Mouse (Mus musculus) liver, embryonic 14.5 days (tissue): Measurements from ENCODE around the gene Aagab. TPM values are rescaled to one million over a fixed set of nuclear protein-coding genes. Genes with fewer than 3 reads are reported as not detected.

ENCODE experiments used
- ATAC-seq: fragments of 200-750 bp; cut with Nextera tagmentation; 2 replicates; pipeline ENCODE4 v1.8.0; 2017; ENCODE audit warnings: moderate number of reproducible peaks, mild to moderate bottlenecking, moderate library complexity; ENCODE audit not compliant: insufficient read depth
- DNase-seq, 3 experiments: peaks; one replicate each; pipeline ENCODE4 v3.0.0-alpha.2; 2012 to 2013; ENCODE audit warnings: low read depth in 3 of 3, low spot score in 3 of 3
- H3K27ac ChIP-seq: fragments of 300-500 bp; sonication (generic); 2 replicates; pipeline ENCODE4 v1.5.1; 2014; ENCODE audit warnings: moderate library complexity, mild to moderate bottlenecking, control low read depth, inconsistent platforms
- H3K27me3 ChIP-seq: fragments of 300-500 bp; sonication (generic); 2 replicates; pipeline ENCODE4 v1.6.1; 2014; ENCODE audit warnings: mild to moderate bottlenecking, low read length, moderate library complexity; ENCODE audit not compliant: control insufficient read depth, insufficient read depth
- H3K36me3 ChIP-seq: fragments of 300-500 bp; sonication (generic); replicated peaks from 2 replicates; pipeline ENCODE4 v1.6.1; 2014; ENCODE audit warnings: low read depth; ENCODE audit not compliant: control insufficient read depth, insufficient read depth
- H3K4me1 ChIP-seq, 2 experiments: fragments of 200-500 bp in 1 of 2; fragments of 300-500 bp in 1 of 2; sonication (generic) in 1 of 2; replicated peaks; 2 replicates each; pipeline ENCODE4 v1.6.1; 2012 to 2014; ENCODE audit warnings: antibody characterized with exemption in 1 of 2, inconsistent platforms in 1 of 2, low read length in 1 of 2; ENCODE audit not compliant: control insufficient read depth in 2 of 2, insufficient read depth in 2 of 2
- H3K4me2 ChIP-seq: fragments of 300-500 bp; sonication (generic); 2 replicates; pipeline ENCODE4 v1.6.1; 2014; ENCODE audit warnings: low read depth, mild to moderate bottlenecking, control low read depth, moderate library complexity
- H3K4me3 ChIP-seq, 2 experiments: fragments of 200-500 bp in 1 of 2; fragments of 300-500 bp in 1 of 2; sonication (generic) in 1 of 2; 2 replicates each; pipeline ENCODE4 v1.5.1; 2012 to 2014; ENCODE audit warnings: low read depth in 2 of 2, low read length in 2 of 2, mild to moderate bottlenecking in 2 of 2, control low read depth in 1 of 2, inconsistent platforms in 1 of 2, moderate library complexity in 1 of 2; ENCODE audit not compliant: insufficient read depth in 1 of 2
- H3K9ac ChIP-seq: fragments of 300-500 bp; sonication (generic); replicated peaks from 2 replicates; pipeline ENCODE4 v1.6.1; 2014; ENCODE audit warnings: mild to moderate bottlenecking, control low read depth, moderate library complexity
- H3K9me3 ChIP-seq: fragments of 300-500 bp; sonication (generic); 2 replicates; pipeline ENCODE4 v1.6.1; 2016; ENCODE audit warnings: low read length, mixed read lengths; ENCODE audit not compliant: control insufficient read depth
- CTCF ChIP-seq: IDR thresholded peaks from 2 replicates; pipeline ENCODE4 v1.5.1; 2016; ENCODE audit warnings: antibody characterized with exemption, low read depth, control low read depth
- EP300 ChIP-seq: IDR thresholded peaks from 2 replicates; pipeline ENCODE4 v1.6.1; 2016; ENCODE audit warnings: antibody characterized with exemption, low read depth
- WGBS: fragments of 180-500 bp; shearing (Covaris S2); extraction: QIAGEN DNeasy Blood & Tissue Kit; methylation state at CpG from one replicate; pipeline ENCODE4 v1.1.7; 2014; ENCODE audit not compliant: insufficient replicate concordance; 5-methylcytosine and 5-hydroxymethylcytosine counted together
- polyA plus RNA-seq, 2 experiments: library from polyadenylated mRNA; depleted of rRNA in 1 of 2; stranded (reverse) in 1 of 2; unstranded in 1 of 2; fragments of >200 nt; fragmentation: Nextera tagmentation in 1 of 2; extraction: Ambion mirVana in 1 of 2; gene quantifications; 2 replicates each; pipeline versions ENCODE4 v1.2.1 to v1.2.3; 2012 to 2014

Gene Aagab
- polyA plus RNA-seq, 2 experiments: 6.9 to 15.0 TPM

- 65% methylated on average over 8 of the region's 8 CpGs for WGBS
- ATAC-seq: no peak
- H3K9ac ChIP-seq: no peak overlapping the region
These were observed 6.8 kb upstream of the Aagab start for GRCm38 (mm10) chr9:63595652-63596051.

GRCm38 (mm10) chr9:63596660-63597059, 5.8 kb upstream of the Aagab start:
- no peak overlapping the region for H3K27ac ChIP-seq
- H3K9ac ChIP-seq: no peak overlapping the region
- no peaks in the 10 kb centered on the region for H3K27me3 ChIP-seq
- no peaks in the 10 kb centered on the region for H3K36me3 ChIP-seq
- no peak for DNase-seq
- TF ChIP-seq CTCF (no peak), EP300 (no peak)
- no peaks in the 10 kb centered on the region for H3K4me1 ChIP-seq
- no peaks in the 10 kb centered on the region for H3K9me3 ChIP-seq
- no peak overlapping the region for H3K4me3 ChIP-seq
- no peak for ATAC-seq
- WGBS: 73% methylated on average over 9 of the region's 9 CpGs
- H3K4me2 ChIP-seq: no peak overlapping the region

More at GRCm38 (mm10) chr9:63595652-63596051, 6.8 kb upstream of the Aagab start:
- Histone ChIP-seq H3K9me3 (no peaks in the 10 kb centered on the region), H3K4me3 (no peak overlapping the region), H3K36me3 (no peaks in the 10 kb centered on the region), H3K27me3 (no peaks in the 10 kb centered on the region), H3K4me2 (no peak overlapping the region), H3K27ac (no peak overlapping the region), H3K4me1 (no peaks in the 10 kb centered on the region)
- TF ChIP-seq EP300 (no peak), CTCF (no peak)
- DNase-seq: no peak

GRCm38 (mm10) chr9:63603849-63604248, 1.4 kb downstream of the Aagab start:
- Histone ChIP-seq H3K9ac (peak overlapping the region; percentile 85), H3K27ac (peak overlapping the region; percentile 36; the same call in 1 of the 2 replicates), H3K4me1 (peaks cover 11% of the 10 kb centered on the region in 2 experiments), H3K4me2 (peak overlapping the region; percentile 92), H3K4me3 (peak overlapping the region; percentile 86 to 95), H3K9me3 (no peaks in the 10 kb centered on the region), H3K36me3 (no peaks in the 10 kb centered on the region), H3K27me3 (no peaks in the 10 kb centered on the region)
- DNase-seq (peak; percentile 43 to 49 (median 46)), ATAC-seq (no peak)
- 13% methylated on average over 6 of the region's 6 CpGs for WGBS
- TF ChIP-seq CTCF: no peak
- no peak for TF ChIP-seq EP300

GRCm38 (mm10) chr9:63606594-63606993, 4.1 kb downstream of the Aagab start:
- H3K9ac ChIP-seq: no peak overlapping the region
- H3K4me2 ChIP-seq: no peak overlapping the region
- no peak overlapping the region for H3K27ac ChIP-seq
- no peaks in the 10 kb centered on the region for H3K36me3 ChIP-seq
- 57% methylated on average over 2 of the region's 2 CpGs for WGBS
- peak; percentile 26; the same call in 1 of the 2 replicates for TF ChIP-seq CTCF
- no peak for TF ChIP-seq EP300
- ATAC-seq (no peak), DNase-seq (no peak)
- H3K4me3 ChIP-seq: no peak overlapping the region
- H3K9me3 ChIP-seq: no peaks in the 10 kb centered on the region
- peaks cover 11 to 12% of the 10 kb centered on the region in 2 experiments for H3K4me1 ChIP-seq
- H3K27me3 ChIP-seq: no peaks in the 10 kb centered on the region

GRCm38 (mm10) chr9:63608006-63608405, 5.5 kb downstream of the Aagab start:
- no peak for ATAC-seq
- WGBS: 79% methylated on average over 6 of the region's 6 CpGs
- H3K27me3 ChIP-seq: no peaks in the 10 kb centered on the region
- peaks cover 11 to 19% of the 10 kb centered on the region in 2 experiments for H3K4me1 ChIP-seq
- no peak overlapping the region for H3K4me2 ChIP-seq
- DNase-seq: no peak
- no peaks in the 10 kb centered on the region for H3K9me3 ChIP-seq
- H3K36me3 ChIP-seq: no peaks in the 10 kb centered on the region
- no peak for TF ChIP-seq CTCF
- no peak for TF ChIP-seq EP300
- H3K9ac ChIP-seq: no peak overlapping the region
- H3K4me3 ChIP-seq: no peak overlapping the region
- no peak overlapping the region for H3K27ac ChIP-seq
